Mouse (Mus musculus) limb, embryonic 15.5 days (tissue): Measurements from ENCODE around the gene Hist1h2ba. TPM values are rescaled to one million over a fixed set of nuclear protein-coding genes. Genes with fewer than 3 reads are reported as not detected.

ENCODE experiments used
- ATAC-seq: fragments of 200-750 bp; cut with Nextera tagmentation; 2 replicates; pipeline ENCODE4 v1.8.0; 2017; ENCODE audit warnings: low read depth, moderate TSS enrichment; ENCODE audit not compliant: insufficient number of reproducible peaks, low FRiP score, low TSS enrichment
- H3K27ac ChIP-seq: fragments of 300-500 bp; sonication (generic); 2 replicates; pipeline ENCODE4 v1.5.1; 2015; ENCODE audit warnings: moderate library complexity, mild to moderate bottlenecking, inconsistent platforms
- H3K27me3 ChIP-seq: fragments of 300-500 bp; sonication (generic); 2 replicates; pipeline ENCODE4 v1.6.1; 2015; ENCODE audit warnings: inconsistent platforms
- H3K36me3 ChIP-seq: fragments of 300-500 bp; sonication (generic); 2 replicates; pipeline ENCODE4 v1.6.1; 2015; ENCODE audit warnings: inconsistent platforms
- H3K4me1 ChIP-seq: fragments of 300-500 bp; sonication (generic); 2 replicates; pipeline ENCODE4 v1.6.1; 2015; ENCODE audit warnings: inconsistent platforms
- H3K4me2 ChIP-seq: fragments of 300-500 bp; sonication (generic); 2 replicates; pipeline ENCODE4 v1.6.1; 2015; ENCODE audit warnings: mild to moderate bottlenecking, inconsistent platforms
- H3K4me3 ChIP-seq: fragments of 300-500 bp; sonication (generic); 2 replicates; pipeline ENCODE4 v1.5.1; 2015; ENCODE audit warnings: mild to moderate bottlenecking, inconsistent platforms
- H3K9ac ChIP-seq: fragments of 300-500 bp; sonication (generic); 2 replicates; pipeline ENCODE4 v1.6.1; 2015; ENCODE audit warnings: inconsistent platforms
- H3K9me3 ChIP-seq: fragments of 300-500 bp; sonication (generic); 2 replicates; pipeline ENCODE4 v1.6.1; 2016; ENCODE audit warnings: inconsistent platforms
- WGBS: fragments of 180-500 bp; shearing (Covaris S2); methylation state at CpG from one replicate; pipeline ENCODE4 v1.1.7; 2015; 5-methylcytosine and 5-hydroxymethylcytosine counted together
- microRNA-seq: library from miRNA; unstranded; fragments of <30 nt; microRNA quantifications from one replicate; pipeline ENCODE4, GENCODE M21; 2016
- polyA plus RNA-seq: library from polyadenylated mRNA; unstranded; fragments of >200 nt; fragmentation: Nextera tagmentation; extraction: Ambion mirVana; gene quantifications from 2 replicates; pipeline ENCODE4 v1.2.1, GENCODE M21; 2015

The Hist1h2ba gene
- polyA plus RNA-seq, 1 experiment from 2014 or later = not detected

GRCm38 (mm10) chr13:23893269-23893593 is 40.7 kb downstream of the Hist1h2ba start:
- Histone ChIP-seq H3K27ac (no peak overlapping the region), H3K4me1 (no peaks in the 10 kb centered on the region), H3K36me3 (no peaks in the 10 kb centered on the region), H3K9me3 (no peaks in the 10 kb centered on the region), H3K4me2 (no peak overlapping the region), H3K27me3 (no peaks in the 10 kb centered on the region), H3K4me3 (no peak overlapping the region), H3K9ac (no peak overlapping the region)
- ATAC-seq = no peak
- WGBS = 73% methylated on average over 4 of the region's 4 CpGs

GRCm38 (mm10) chr13:23892592-23893268 is 41.2 kb downstream of the Hist1h2ba start:
- Histone ChIP-seq H3K27me3 (no peaks in the 10 kb centered on the region), H3K4me3 (no peak overlapping the region), H3K9ac (no peak overlapping the region), H3K4me1 (no peaks in the 10 kb centered on the region), H3K27ac (no peak overlapping the region), H3K9me3 (no peaks in the 10 kb centered on the region), H3K4me2 (no peak overlapping the region), H3K36me3 (no peaks in the 10 kb centered on the region)
- ATAC-seq = no peak
- 42% methylated on average over 9 of the region's 9 CpGs for WGBS

GRCm38 (mm10) chr13:23889011-23889605 is 44.8 kb downstream of the Hist1h2ba start:
- H3K9me3 ChIP-seq = no peaks in the 10 kb centered on the region
- no peak for ATAC-seq
- no peaks in the 10 kb centered on the region for H3K4me1 ChIP-seq
- H3K27ac ChIP-seq = no peak overlapping the region
- 39% methylated on average over 6 of the region's 6 CpGs for WGBS
- H3K27me3 ChIP-seq = no peaks in the 10 kb centered on the region
- H3K4me2 ChIP-seq = no peak overlapping the region
- H3K4me3 ChIP-seq = no peak overlapping the region
- no peak overlapping the region for H3K9ac ChIP-seq
- H3K36me3 ChIP-seq = no peaks in the 10 kb centered on the region

GRCm38 (mm10) chr13:23887026-23887725 is 46.8 kb downstream of the Hist1h2ba start:
- Histone ChIP-seq H3K4me2 (no peak overlapping the region), H3K4me1 (no peaks in the 10 kb centered on the region), H3K9me3 (no peaks in the 10 kb centered on the region), H3K9ac (no peak overlapping the region), H3K4me3 (no peak overlapping the region), H3K27ac (no peak overlapping the region), H3K36me3 (no peaks in the 10 kb centered on the region), H3K27me3 (no peaks in the 10 kb centered on the region)
- ATAC-seq = no peak
- WGBS = 81% methylated on average over 3 of the region's 3 CpGs

- H3K9ac ChIP-seq = no peak overlapping the region
- H3K9me3 ChIP-seq = no peaks in the 10 kb centered on the region
- no peak overlapping the region for H3K27ac ChIP-seq
- no peaks in the 10 kb centered on the region for H3K27me3 ChIP-seq
- H3K4me3 ChIP-seq = no peak overlapping the region
- H3K36me3 ChIP-seq = no peaks in the 10 kb centered on the region
- no peak overlapping the region for H3K4me2 ChIP-seq
- H3K4me1 ChIP-seq = no peaks in the 10 kb centered on the region
- no peak for ATAC-seq
- 26% methylated on average over 2 of the region's 2 CpGs for WGBS
These were observed 48.4 kb downstream of the Hist1h2ba start for GRCm38 (mm10) chr13:23885540-23885939.

Small RNAs within 50 kb of the gene (microRNA-seq; reads per million reads assigned to microRNA genes)
- not detected for gene Gm44344

Other genes with a start within 250 kb of the Hist1h2ba start
- 47.2 and 57.0 TPM in 2 replicates for gene Hist1h2bc, start 250.0 kb downstream of the Hist1h2ba start, polyA plus RNA-seq
- 0.20 TPM in 1 of 2 replicates, not detected in the other for gene Hist1h1t, start 238.3 kb downstream of the Hist1h2ba start, polyA plus RNA-seq
- 3.2 and 4.0 TPM in 2 replicates for gene Hist1h4c, start 235.7 kb downstream of the Hist1h2ba start, polyA plus RNA-seq
- gene Hfe, start 223.3 kb downstream of the Hist1h2ba start, polyA plus RNA-seq = 7.3 and 10.3 TPM in 2 replicates
- 28.0 and 31.1 TPM in 2 replicates for gene Hist1h1c, start 195.3 kb downstream of the Hist1h2ba start, polyA plus RNA-seq
- 5.8 and 6.6 TPM in 2 replicates for gene Hist1h3c, start 188.6 kb downstream of the Hist1h2ba start, polyA plus RNA-seq
- 2.0 and 2.1 TPM in 2 replicates for gene Hist1h2bb, start 187.4 kb downstream of the Hist1h2ba start, polyA plus RNA-seq
- gene Hist1h2ab, start 183.0 kb downstream of the Hist1h2ba start, polyA plus RNA-seq = 23.3 and 37.2 TPM in 2 replicates
- 4.0 and 12.0 TPM in 2 replicates for gene Hist1h3b, start 181.9 kb downstream of the Hist1h2ba start, polyA plus RNA-seq
- gene Hist1h4b, start 177.1 kb downstream of the Hist1h2ba start, polyA plus RNA-seq = 4.1 and 4.5 TPM in 2 replicates
- 0.33 and 0.60 TPM in 2 replicates for gene Hist1h4a, start 172.9 kb downstream of the Hist1h2ba start, polyA plus RNA-seq
- gene Hist1h3a, start 171.8 kb downstream of the Hist1h2ba start, polyA plus RNA-seq = 3.1 and 7.2 TPM in 2 replicates
- gene Hist1h1a, start 170.5 kb downstream of the Hist1h2ba start, polyA plus RNA-seq = 0.74 and 2.1 TPM in 2 replicates
- not detected in 2 replicates for gene Trim38, start 164.2 kb downstream of the Hist1h2ba start, polyA plus RNA-seq
- gene Slc17a2, start 127.2 kb downstream of the Hist1h2ba start, polyA plus RNA-seq = not detected in 2 replicates
- 0.27 and 0.61 TPM in 2 replicates for gene Slc17a3, start 94.7 kb downstream of the Hist1h2ba start, polyA plus RNA-seq
- gene Slc17a1, start 66.4 kb downstream of the Hist1h2ba start, polyA plus RNA-seq = not detected in 2 replicates
- not detected in 2 replicates for gene Slc17a4, start 19.1 kb downstream of the Hist1h2ba start, polyA plus RNA-seq
- gene Hist1h2aa, start 306 bp upstream of the Hist1h2ba start, polyA plus RNA-seq = not detected in 2 replicates
- not detected in 2 replicates for gene Scgn, start 57.1 kb upstream of the Hist1h2ba start, polyA plus RNA-seq